Mouse (Mus musculus) kidney, embryonic 15.5 days (tissue): ENCODE measurements at regions not wholly inside any gene's neighbourhood (a gene's known extent, or its start where the extent isn't known, plus 50 kb on each side); places are given as distances from the start of the nearest gene placed in this dataset.

Experiments
- ATAC-seq: fragments of 200-750 bp; cut with Nextera tagmentation; replicated peaks from 2 replicates; pipeline ENCODE4 v1.8.0; 2017; ENCODE audit warnings: moderate TSS enrichment; ENCODE audit not compliant: low FRiP score
- H3K27ac ChIP-seq: fragments of 300-500 bp; sonication (generic); 2 replicates; pipeline ENCODE4 v1.5.1; 2015; ENCODE audit warnings: mild to moderate bottlenecking, inconsistent platforms
- H3K27me3 ChIP-seq: fragments of 300-500 bp; sonication (generic); 2 replicates; pipeline ENCODE4 v1.6.1; 2015; ENCODE audit warnings: inconsistent platforms
- H3K36me3 ChIP-seq: fragments of 300-500 bp; sonication (generic); 2 replicates; pipeline ENCODE4 v1.6.1; 2015; ENCODE audit warnings: inconsistent platforms
- H3K4me1 ChIP-seq: fragments of 300-500 bp; sonication (generic); 2 replicates; pipeline ENCODE4 v1.6.1; 2015; ENCODE audit warnings: inconsistent platforms
- H3K4me2 ChIP-seq: fragments of 300-500 bp; sonication (generic); 2 replicates; pipeline ENCODE4 v1.6.1; 2015; ENCODE audit warnings: moderate library complexity, mild to moderate bottlenecking, inconsistent platforms
- H3K4me3 ChIP-seq: fragments of 300-500 bp; sonication (generic); replicated peaks from 2 replicates; pipeline ENCODE4 v1.5.1; 2015; ENCODE audit warnings: mild to moderate bottlenecking, inconsistent platforms
- H3K9ac ChIP-seq: fragments of 300-500 bp; sonication (generic); 2 replicates; pipeline ENCODE4 v1.6.1; 2015; ENCODE audit warnings: mild to moderate bottlenecking, inconsistent platforms
- H3K9me3 ChIP-seq: fragments of 300-500 bp; sonication (generic); replicated peaks from 2 replicates; pipeline ENCODE4 v1.6.1; 2016; ENCODE audit warnings: inconsistent platforms
- WGBS: fragments of 180-500 bp; shearing (Covaris S2); methylation state at CpG from one replicate; pipeline ENCODE4 v1.1.7; 2015; ENCODE audit warnings: mixed read lengths; 5-methylcytosine and 5-hydroxymethylcytosine counted together

DNA sequence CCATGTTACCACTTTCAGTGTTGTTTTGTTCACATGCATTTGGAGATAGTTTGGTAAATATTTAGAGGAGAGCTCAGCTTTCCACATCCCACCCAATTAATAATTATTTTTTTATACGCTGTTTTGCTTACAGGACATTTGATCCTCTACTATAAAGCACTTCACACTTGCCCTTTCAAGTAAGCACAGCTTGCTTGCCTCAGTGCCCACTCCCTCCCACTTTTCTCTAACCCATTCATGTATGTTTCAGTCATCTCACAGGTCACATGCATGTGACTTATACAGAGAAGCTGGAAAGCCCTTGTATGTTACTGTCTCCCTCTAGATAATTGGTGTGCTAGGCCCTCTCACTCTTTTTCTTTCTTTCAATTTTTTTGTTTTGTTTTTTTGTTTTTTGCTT lies 252.0 kb downstream of the Tfec start:
- Histone ChIP-seq H3K27ac (no peak overlapping the region), H3K36me3 (no peaks in the 10 kb centered on the region), H3K4me2 (no peak overlapping the region), H3K9me3 (no peaks in the 10 kb centered on the region), H3K4me1 (no peaks in the 10 kb centered on the region), H3K9ac (no peak overlapping the region), H3K27me3 (no peaks in the 10 kb centered on the region), H3K4me3 (no peak overlapping the region)
- WGBS, result 48% methylated on average over 1 of the region's 1 CpGs
- no peak for ATAC-seq

DNA sequence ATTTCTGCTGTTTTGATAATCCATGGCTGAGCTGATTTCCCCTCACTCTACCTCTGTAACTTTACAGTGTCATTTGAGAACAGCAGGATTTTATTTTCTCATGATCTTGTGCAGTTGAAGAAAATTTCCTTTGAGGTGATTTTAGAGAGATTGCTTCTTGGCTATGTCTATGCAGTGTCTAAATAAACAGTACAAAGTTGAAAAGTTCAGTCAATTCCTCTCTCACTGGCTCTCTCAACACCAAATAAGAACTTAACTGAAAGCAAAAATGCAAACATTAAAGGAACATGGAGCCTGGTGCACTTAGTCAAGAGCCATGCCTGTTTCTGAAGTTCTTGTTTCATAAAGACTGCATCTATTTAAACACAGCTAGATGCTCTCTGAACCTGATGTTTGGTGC lies 254.7 kb downstream of the Tfec start:
- Histone ChIP-seq H3K9ac (no peak overlapping the region), H3K36me3 (no peaks in the 10 kb centered on the region), H3K9me3 (no peaks in the 10 kb centered on the region), H3K27me3 (no peaks in the 10 kb centered on the region), H3K4me1 (no peaks in the 10 kb centered on the region), H3K27ac (no peak overlapping the region), H3K4me2 (no peak overlapping the region), H3K4me3 (no peak overlapping the region)
- ATAC-seq, result no peak

DNA sequence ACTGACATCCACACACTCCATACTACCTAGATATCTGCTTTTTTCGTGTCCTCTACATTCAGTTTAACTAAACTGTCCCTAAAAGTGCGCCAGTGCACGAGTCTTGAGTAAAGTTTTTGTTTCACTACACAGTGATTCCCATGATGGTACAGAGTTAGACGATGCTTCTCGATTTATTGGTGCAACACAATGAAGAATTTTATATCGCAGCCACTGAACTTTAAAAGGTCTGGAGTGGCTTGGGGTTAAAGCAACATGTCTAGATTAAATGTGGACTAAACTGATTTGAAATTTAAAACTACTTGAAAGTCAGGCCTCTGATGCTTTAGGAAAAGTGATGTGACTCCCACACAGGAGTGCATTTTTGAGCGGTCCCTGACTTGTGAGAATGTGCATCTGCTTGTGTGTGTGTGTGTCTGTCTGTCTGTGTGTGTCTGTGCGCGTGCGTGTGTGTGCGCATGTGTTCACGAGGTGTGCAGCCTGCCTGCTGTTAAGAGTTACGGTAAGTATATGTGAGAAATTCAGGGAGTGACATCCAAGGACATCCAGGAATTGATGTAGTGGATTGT lies 261.4 kb downstream of the Tfec start:
- H3K4me3 ChIP-seq, result no peak overlapping the region
- no peaks in the 10 kb centered on the region for H3K4me1 ChIP-seq
- H3K27me3 ChIP-seq, result no peaks in the 10 kb centered on the region
- WGBS, result 43% methylated on average over 13 of the region's 13 CpGs
- peak; percentile 76 for ATAC-seq
- H3K27ac ChIP-seq, result no peak overlapping the region
- no peaks in the 10 kb centered on the region for H3K36me3 ChIP-seq
- H3K4me2 ChIP-seq, result no peak overlapping the region
- H3K9ac ChIP-seq, result no peak overlapping the region
- H3K9me3 ChIP-seq, result no peaks in the 10 kb centered on the region

DNA sequence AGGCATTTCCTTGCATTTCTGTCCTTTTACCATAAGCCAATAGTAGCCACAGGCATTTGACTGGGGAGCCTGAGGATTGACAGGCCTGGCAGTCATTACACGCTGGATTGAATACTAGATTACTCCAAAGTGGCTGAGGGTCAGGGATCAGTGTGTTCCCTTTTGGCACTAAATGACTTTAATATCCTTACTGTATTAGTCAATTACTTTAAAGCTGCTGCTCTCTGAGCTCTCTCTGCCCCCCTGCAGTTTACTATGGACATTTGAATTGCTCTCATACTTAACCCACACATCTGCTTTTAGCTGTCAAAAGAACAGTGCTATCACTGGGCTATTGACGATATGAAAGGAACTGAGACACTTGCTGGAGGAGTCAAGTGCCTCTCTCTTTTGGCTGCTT lies 262.1 kb downstream of the Tfec start:
- Histone ChIP-seq H3K9me3 (no peaks in the 10 kb centered on the region), H3K36me3 (no peaks in the 10 kb centered on the region), H3K4me2 (no peak overlapping the region), H3K27me3 (no peaks in the 10 kb centered on the region), H3K4me1 (no peaks in the 10 kb centered on the region), H3K27ac (no peak overlapping the region), H3K9ac (no peak overlapping the region), H3K4me3 (no peak overlapping the region)
- peak; percentile 60; the same call in 1 of the 2 replicates for ATAC-seq
- 41% methylated on average over 2 of the region's 2 CpGs for WGBS

DNA sequence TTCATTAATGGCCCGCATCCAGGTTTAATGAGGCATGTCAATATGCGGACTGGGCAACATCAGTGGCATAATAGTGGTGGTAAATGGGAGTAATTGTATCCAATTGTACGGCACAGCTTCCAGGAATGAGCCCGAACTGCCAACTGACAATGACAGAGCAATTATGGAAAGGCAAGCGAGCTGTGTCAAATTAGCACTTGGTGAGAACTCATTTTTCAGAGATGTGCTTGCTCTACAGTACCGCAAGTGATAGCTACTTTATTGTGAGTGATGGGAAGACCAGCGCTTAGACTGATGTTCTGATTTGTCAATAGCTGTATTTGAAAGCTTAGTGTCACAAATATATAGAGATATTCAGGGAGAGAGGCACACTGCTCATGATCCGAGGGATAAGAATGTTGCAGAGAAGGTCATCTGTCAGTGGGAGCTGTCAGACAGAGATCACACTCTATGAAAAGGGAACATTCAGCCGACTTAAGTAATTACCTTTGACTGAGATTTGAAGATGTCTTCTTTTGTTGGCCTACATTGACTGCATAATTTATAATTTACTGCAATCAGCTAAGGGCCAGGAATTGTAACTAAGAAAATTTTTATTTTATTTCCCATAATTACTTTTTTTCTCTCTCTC lies 290.7 kb downstream of the Tfec start:
- no peak overlapping the region for H3K4me2 ChIP-seq
- H3K27ac ChIP-seq, result no peak overlapping the region
- no peaks in the 10 kb centered on the region for H3K36me3 ChIP-seq
- no peaks in the 10 kb centered on the region for H3K4me1 ChIP-seq
- no peaks in the 10 kb centered on the region for H3K27me3 ChIP-seq
- ATAC-seq, result peak; percentile 74
- WGBS, result 47% methylated on average over 9 of the region's 9 CpGs
- H3K9ac ChIP-seq, result no peak overlapping the region
- H3K9me3 ChIP-seq, result no peaks in the 10 kb centered on the region
- no peak overlapping the region for H3K4me3 ChIP-seq

DNA sequence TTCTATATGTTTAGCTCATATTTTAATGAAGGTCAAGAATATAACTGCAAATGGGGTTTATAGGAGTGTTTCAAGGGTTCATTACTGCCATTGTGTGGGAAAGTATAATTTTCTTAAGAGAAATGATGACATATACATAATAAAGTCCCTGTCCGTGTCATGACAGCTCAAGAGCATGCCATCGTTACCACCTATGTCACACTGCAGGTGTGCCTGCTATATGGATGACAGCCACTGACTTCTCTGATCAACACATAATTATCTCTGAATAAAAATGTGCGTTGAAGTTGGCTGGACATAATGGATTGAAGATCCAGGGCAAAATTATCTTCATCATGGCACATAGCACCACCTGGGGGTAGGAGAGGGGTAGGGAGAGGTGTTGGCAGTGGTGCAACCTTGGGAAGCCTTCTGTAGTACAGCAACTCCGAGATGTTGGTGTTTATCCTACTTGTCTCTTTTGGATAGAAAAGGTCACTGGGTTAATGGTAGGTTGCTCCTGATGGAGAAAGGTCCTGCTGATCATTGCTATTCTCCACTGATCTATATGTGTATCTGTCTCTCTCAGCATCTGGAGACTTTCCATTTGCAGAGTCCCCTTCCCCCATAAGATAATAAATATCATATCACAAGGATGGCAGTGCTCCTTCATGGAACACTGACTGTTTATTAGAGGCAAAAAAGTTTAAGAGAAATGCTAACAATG lies 291.4 kb downstream of the Tfec start:
- WGBS, result 69% methylated on average over 4 of the region's 4 CpGs
- no peak overlapping the region for H3K4me2 ChIP-seq
- H3K4me3 ChIP-seq, result no peak overlapping the region
- H3K9me3 ChIP-seq, result no peaks in the 10 kb centered on the region
- no peaks in the 10 kb centered on the region for H3K27me3 ChIP-seq
- no peak overlapping the region for H3K9ac ChIP-seq
- no peaks in the 10 kb centered on the region for H3K36me3 ChIP-seq
- H3K27ac ChIP-seq, result no peak overlapping the region
- ATAC-seq, result peak; percentile 70
- H3K4me1 ChIP-seq, result no peaks in the 10 kb centered on the region

DNA sequence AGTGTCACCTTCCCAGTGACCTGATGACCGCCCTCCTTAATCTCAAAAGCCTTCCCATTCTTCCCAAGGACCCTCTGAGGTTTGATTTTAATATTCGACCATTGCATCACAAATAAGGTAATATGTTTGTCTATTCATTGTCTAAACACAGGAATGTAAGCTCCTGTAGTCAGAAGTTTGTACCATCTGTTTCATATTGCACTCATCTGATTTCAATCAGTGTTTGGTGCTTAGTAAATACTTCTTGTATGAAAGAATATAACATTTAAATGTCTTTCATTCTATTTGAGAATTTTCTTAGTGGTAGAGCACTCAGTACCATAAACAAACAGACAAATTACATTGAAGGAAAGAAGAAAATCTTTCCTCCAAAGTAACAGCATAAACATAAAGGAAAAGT lies 305.8 kb downstream of the Tfec start:
- no peak overlapping the region for H3K9ac ChIP-seq
- no peak for ATAC-seq
- H3K9me3 ChIP-seq, result no peaks in the 10 kb centered on the region
- no peaks in the 10 kb centered on the region for H3K27me3 ChIP-seq
- H3K4me1 ChIP-seq, result no peaks in the 10 kb centered on the region
- H3K36me3 ChIP-seq, result no peaks in the 10 kb centered on the region
- no peak overlapping the region for H3K4me2 ChIP-seq
- 79% methylated on average over 2 of the region's 2 CpGs for WGBS
- H3K4me3 ChIP-seq, result no peak overlapping the region
- H3K27ac ChIP-seq, result no peak overlapping the region

DNA sequence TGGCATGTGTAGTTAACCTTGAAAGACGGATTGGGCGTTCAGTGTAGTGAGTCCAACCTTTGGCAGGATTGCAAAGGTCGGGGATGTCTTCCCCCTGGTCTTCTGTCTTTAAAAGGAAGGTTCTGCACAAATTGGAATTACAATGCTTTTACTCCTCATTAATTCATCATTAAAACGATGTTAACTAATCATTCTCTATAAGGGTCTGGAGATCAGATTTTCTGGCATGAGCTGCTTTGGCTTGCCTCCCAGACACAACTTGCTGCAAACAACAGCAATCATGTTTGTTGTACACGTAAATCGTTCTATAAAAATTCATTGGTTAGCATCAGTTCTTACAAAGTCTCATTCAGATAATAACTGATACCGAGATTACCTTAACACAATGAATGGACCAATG lies 315.9 kb downstream of the Tfec start:
- H3K9ac ChIP-seq, result no peak overlapping the region
- no peaks in the 10 kb centered on the region for H3K9me3 ChIP-seq
- H3K4me2 ChIP-seq, result no peak overlapping the region
- no peaks in the 10 kb centered on the region for H3K4me1 ChIP-seq
- H3K27ac ChIP-seq, result no peak overlapping the region
- no peaks in the 10 kb centered on the region for H3K27me3 ChIP-seq
- H3K36me3 ChIP-seq, result no peaks in the 10 kb centered on the region
- 67% methylated on average over 7 of the region's 7 CpGs for whole genome bisulfite sequencing
- H3K4me3 ChIP-seq, result no peak overlapping the region
- ATAC-seq, result no peak

DNA sequence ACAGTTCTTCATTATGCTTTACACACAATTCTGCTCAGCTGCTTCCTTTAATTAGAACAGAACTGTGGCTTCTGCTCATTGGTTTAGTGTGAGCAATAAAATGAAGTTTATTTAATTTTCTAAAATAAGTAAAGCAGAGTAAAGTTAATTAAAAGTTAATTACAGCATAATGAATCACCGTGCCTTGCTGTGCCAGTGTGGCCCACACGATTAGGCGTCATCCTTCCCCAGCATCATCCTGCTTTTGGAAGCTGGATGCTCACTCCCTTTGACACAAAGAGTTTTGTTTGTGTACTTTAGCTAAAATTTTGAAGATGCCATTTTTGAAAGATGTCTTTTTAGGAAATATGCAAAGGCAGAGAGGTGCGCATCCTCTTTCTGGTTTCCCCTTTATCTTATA lies 316.4 kb downstream of the Tfec start:
- Histone ChIP-seq H3K4me2 (no peak overlapping the region), H3K4me3 (no peak overlapping the region), H3K9me3 (no peaks in the 10 kb centered on the region), H3K4me1 (no peaks in the 10 kb centered on the region), H3K9ac (no peak overlapping the region), H3K27ac (no peak overlapping the region), H3K27me3 (no peaks in the 10 kb centered on the region), H3K36me3 (no peaks in the 10 kb centered on the region)
- WGBS, result 84% methylated on average over 4 of the region's 4 CpGs
- ATAC-seq, result no peak

DNA sequence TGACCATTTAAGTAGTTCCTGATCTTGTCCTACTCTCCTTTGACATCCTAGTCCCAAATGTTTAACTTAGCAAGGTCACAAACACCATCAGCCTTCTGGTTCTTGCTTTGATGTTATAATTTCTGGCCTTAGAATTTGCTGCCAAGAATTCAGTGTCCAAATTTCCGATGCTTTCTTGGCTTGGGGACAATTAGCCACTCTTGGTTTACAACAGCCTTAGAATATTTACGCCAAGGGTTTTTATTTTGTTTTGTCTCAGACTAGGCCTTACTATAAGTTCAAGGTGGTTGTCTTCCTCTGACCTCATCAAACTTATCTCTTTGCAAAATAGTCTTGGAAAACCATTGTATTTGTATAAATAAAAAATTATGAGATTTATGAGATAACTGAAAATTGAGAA lies 322.4 kb downstream of the Tfec start:
- H3K36me3 ChIP-seq, result no peaks in the 10 kb centered on the region

DNA sequence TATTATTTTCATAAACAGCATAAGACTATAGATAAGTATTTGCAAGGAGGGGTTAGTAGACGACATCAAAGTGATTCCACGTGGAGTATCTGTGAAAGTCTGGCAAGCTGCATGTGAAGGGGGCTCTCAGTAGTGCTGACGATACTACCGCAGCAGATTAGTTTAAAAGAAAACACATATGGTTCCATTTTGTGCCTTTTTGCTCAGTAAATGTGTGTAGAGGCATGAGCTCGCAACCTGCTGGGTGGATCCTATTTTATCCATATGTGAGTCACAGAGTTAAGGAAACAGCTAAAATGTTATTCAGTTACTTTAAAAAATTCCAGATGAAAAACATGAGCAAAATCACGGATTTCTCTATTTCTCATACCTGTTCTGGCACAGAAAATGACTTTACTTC lies 325.4 kb downstream of the Tfec start:
- Histone ChIP-seq H3K9ac (no peak overlapping the region), H3K27me3 (no peaks in the 10 kb centered on the region), H3K36me3 (no peaks in the 10 kb centered on the region), H3K27ac (no peak overlapping the region), H3K9me3 (no peaks in the 10 kb centered on the region), H3K4me3 (no peak overlapping the region), H3K4me1 (no peaks in the 10 kb centered on the region), H3K4me2 (no peak overlapping the region)
- no peak for ATAC-seq
- 80% methylated on average over 6 of the region's 6 CpGs for WGBS

More for the DNA sequence above, 322.4 kb downstream of the Tfec start:
- H3K27me3 ChIP-seq, result no peaks in the 10 kb centered on the region
- H3K4me3 ChIP-seq, result no peak overlapping the region
- no peak overlapping the region for H3K9ac ChIP-seq
- 77% methylated on average over 2 of the region's 2 CpGs for WGBS
- H3K27ac ChIP-seq, result no peak overlapping the region
- H3K4me1 ChIP-seq, result no peaks in the 10 kb centered on the region
- H3K4me2 ChIP-seq, result no peak overlapping the region
- ATAC-seq, result no peak
- H3K9me3 ChIP-seq, result no peaks in the 10 kb centered on the region

DNA sequence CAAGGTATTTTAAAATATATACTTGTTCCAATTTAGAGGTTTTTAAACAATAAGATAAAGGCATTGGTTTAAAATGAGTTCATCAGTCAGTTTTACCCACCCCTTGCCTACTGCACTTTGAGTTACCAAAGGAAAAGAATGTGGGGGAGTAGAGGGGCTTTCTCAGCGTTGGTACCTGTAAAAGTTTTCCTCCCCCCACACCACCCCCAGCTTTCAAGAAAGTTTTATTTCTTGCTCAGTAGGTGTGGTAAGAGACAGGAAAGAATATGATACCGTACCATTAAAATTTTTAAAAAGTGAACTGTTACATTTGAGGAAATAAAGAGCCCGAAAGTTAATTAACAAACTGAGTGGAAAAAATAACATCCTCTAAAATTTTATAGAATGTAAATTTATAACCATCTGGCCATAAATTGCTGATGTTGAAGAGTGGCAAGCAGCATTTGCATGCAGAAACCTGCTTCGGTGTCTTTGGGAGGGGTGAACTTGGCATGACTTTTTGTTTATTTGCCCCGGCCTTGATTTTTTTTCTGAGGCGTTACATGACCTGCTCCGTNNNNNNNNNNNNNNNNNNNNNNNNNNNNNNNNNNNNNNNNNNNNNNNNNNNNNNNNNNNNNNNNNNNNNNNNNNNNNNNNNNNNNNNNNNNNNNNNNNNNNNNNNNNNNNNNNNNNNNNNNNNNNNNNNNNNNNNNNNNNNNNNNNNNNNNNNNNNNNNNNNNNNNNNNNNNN lies 346.1 kb downstream of the Tfec start:
- no peak overlapping the region for H3K4me2 ChIP-seq
- no peak overlapping the region for H3K27ac ChIP-seq
- no peak for ATAC-seq
- no peak overlapping the region for H3K9ac ChIP-seq
- WGBS, result 36% methylated on average over 7 of the region's 7 CpGs
- H3K27me3 ChIP-seq, result no peaks in the 10 kb centered on the region
- no peak overlapping the region for H3K4me3 ChIP-seq
- no peaks in the 10 kb centered on the region for H3K36me3 ChIP-seq
- H3K4me1 ChIP-seq, result no peaks in the 10 kb centered on the region
- no peaks in the 10 kb centered on the region for H3K9me3 ChIP-seq
